Mouse (Mus musculus): ENCODE data around the gene Sptbn1.

The Sptbn1 gene

DNA sequence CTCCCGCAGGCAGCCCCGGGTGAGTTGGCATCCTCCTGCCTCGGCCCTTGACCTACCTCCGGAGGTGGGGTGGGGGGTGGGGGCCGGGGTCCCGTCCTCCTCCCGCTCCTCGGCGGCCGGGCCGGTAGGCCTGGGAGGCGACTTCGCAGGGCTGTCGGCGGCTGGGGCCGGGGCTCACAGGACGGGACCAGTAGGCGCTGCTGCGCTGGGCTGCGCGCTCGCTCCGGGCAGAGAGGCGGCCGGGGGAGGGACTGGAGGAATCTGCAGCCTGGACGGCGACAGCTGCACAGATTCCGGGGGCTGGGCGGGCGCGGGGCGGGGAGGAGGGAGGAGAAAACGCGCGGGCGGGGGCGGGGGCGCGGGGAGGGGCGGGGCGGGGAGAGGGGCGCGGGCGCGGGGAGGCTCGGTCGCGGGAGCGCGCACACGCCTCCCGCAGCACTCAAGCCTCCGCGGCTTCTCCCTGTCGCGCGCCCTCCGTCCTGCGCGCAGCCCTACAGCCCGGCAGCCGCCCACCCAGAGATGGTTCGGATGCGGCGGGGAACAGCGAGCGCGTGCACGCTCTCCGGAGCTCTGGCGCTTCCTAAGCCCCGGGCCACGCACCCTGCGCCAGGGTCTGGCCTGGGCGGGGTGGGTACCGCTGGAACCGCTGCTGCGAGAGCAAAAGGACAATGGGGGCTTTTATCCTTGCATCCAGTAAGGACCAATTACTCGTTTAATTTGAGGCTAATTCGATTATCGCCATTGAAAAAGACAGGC lies at the start of gene Sptbn1:
Gene Sptbn1, minus strand, starts transcription at position 284 of the 756 bp plus-strand sequence.
- DNase-seq (ENCODE audit: low spot score): no peak

DNA sequence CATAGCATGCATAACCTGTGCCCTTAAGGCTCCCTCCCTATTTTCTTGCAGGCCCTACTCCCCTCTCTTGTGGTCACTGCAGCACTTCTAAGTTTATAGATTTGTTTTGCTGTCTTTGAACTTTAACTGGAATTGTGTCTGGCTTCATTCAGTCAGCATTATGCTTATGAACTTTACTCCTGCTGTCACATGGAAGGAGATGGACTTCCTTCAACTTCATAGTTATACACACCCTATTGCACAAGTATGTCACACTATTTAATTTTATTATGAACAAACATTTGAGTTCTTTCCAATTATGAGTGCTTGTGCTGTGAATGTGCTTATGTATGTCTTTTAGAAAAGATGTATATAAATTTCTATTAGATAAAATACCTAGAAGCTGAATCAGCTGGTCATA lies 26.3 kb upstream of the Sptbn1 start:
- DNase-seq (ENCODE audit: low spot score): no peak

DNA sequence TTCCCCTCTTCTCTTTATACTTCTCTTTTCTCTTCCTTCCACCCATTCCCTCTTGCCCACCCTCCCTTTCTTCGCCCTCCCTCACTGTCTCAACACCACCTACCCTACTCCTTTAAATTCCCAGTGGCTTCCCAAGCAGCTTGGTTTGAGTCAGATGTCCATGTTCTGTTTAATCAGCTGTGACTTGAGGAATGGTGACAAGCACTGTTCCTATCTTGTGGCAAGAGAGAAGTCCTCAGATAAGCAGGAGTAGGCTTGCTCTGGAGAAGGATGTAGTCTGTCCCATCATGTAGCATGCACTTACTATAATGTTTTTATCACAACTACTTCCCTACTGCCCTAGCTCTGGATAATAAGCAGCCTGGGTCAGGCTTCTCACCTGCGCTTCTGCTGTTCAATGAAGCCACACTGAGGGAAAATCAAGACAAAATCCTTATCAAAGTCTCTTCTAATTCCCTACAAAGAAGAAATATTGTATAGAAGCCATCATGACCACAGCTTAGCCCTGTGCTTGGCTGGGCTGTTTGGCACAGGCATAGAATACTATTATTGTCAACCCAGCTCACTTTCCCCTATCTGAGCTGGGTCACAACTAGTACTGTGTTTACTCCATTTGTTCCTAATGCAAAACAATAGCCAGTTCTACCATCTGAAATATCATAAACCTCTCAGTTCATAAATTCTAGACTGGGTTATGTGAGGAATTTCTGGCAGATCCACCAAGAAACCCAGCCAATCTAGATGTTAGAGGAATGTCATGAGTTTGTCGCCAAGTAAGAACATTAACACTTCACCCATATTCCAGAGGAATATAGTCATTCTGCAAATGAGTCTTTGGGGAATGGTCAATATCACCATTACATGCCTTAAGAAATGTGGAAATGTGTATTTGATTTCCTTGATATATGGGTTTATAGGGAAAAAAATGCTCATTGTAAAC lies 24.5 kb upstream of the Sptbn1 start:
- no peak for DNase-seq (ENCODE audit: low spot score)

DNA sequence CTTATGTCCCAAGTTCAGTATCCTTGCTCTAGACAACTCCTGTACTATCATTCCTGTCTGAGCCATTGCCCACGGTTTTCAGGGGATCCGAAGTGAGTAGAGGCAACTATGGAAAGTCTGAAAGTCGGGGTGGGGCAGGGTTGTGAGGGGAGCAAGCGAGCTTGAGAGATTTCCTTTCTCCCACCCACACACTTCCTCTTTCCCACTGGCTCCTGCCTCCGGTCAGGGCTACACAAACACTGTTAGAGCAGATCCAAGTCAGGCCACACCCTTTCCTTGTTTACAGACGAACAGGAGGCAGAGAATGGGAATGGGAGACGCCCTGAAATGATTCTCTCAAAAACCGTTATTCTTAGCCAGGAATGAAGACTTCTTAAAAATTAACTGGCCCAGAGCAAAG lies 23.2 kb upstream of the Sptbn1 start:
- no peak for DNase-seq (ENCODE audit: low spot score)

DNA sequence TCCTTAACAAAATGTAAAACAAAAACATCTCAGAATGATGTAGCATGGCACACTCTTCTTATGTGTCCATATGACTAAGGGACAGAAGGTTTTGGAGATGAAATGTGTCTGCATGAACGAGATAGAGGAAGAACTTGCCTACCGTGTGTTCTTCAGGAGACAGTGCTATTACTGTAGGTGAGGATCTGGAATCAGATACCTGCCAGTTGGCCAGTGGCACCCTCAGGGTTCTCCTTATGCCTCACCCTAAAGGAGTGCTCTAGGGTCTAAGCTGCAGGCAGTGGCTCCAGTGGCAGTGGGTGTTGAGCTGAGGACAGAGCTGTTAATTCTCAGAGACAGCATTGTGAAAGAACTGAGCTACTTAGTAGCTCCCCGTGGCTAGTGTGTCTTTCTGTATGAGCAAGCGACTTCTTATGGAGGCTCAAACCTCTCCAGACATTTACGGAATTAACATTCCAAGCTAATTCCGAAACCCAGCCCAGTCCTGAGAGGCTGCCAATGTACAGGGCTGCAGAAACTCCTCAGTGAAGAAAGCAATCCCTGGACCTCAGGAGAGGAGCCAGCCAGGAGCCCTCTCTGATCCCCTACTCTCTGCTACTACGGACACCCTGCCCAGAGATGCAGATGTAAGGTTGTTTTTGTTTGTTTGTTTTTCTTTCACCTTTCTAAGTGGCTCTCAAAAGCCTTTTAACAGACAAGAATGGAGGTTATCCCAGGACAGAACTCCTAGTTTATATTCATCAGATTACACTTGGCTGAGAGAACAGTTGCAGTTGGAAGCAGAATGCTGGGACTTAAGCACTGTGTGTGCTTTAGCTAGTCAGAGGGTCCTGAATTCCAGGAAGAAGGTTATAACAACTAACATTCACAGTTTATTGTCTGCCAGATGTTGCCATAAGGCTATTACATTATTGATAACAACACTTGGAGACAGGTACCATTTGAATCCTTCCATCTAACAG lies 21.8 kb upstream of the Sptbn1 start:
- DNase-seq (ENCODE audit: low spot score): no peak

DNA sequence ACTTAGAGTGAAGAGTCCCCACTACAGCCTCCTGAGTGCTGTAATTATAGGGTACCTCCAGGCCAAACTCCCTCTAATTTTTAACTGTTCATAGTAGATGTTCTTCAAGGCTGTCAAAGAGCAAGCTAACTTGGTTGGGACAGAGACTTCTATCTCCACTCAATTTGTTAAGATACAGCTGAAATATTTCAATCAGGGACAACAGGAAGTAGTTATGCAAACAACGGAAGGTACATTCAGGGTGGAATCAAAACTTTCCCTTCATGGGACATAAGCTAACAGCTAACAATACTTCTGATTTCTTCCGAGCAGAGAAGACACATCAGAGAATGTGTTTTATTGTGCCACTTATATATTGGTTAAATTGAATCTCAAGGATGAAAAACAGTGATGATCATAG lies 20.1 kb upstream of the Sptbn1 start:
- DNase-seq (ENCODE audit: low spot score): no peak

DNA sequence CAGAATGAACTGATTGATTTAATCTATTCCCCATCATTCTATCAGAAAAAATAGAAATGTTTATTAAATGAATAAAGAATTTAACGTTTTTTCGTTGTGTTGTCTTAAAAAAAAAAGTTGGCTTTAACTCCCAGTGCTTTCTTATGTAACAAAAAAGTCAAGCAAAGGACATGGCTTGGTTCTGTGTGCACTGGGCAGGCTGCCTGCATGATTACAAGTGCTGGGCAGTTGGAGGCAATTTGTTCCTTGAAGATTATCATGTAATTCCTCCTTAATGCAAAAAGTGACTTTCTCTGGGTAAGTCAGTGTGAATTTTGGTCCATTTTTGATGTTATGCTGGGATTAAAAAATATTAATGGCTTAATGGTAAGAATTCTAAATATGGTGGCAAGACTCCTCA lies 15.7 kb upstream of the Sptbn1 start:
- no peak for DNase-seq (ENCODE audit: low spot score)

DNA sequence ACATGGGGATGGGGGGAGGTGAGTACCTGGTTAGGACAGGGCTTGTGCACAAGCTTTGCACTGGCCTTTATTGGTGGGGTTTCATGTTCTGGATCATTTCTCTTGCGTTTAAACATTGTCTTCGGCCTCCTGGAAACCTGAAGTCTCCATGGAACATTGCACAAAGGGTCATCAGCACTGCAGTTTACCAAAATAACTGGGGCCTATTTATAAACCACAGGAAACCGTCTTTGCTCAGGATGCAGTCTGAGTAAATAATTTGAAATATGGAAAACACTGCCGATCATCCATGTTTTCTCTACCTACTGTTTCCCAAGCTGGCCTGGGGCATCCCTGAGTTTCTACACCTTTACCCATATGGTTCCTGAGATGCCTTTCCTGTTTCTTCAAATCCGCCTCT lies 13.1 kb upstream of the Sptbn1 start:
- no peak for DNase-seq (ENCODE audit: low spot score)

DNA sequence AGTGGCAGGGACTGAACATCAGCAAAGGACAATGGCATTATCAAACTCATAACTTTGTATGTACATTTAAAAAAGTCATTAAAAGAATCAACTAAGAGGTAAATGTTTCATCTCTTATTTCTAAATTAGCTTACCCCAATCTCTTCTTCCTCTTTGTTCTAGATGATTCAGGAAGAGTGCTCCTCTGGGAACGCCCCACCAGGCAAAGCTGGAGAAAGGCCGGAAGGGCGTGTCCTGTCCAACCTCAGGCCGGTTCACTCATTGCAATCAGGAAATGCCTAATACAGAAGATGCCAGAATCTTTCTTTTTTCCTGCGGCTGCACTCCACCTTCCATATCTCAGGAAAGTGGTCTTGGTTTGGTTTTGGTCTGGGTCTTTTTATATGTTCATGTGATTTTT lies 11.3 kb upstream of the Sptbn1 start:
- DNase-seq (ENCODE audit: low spot score): no peak

DNA sequence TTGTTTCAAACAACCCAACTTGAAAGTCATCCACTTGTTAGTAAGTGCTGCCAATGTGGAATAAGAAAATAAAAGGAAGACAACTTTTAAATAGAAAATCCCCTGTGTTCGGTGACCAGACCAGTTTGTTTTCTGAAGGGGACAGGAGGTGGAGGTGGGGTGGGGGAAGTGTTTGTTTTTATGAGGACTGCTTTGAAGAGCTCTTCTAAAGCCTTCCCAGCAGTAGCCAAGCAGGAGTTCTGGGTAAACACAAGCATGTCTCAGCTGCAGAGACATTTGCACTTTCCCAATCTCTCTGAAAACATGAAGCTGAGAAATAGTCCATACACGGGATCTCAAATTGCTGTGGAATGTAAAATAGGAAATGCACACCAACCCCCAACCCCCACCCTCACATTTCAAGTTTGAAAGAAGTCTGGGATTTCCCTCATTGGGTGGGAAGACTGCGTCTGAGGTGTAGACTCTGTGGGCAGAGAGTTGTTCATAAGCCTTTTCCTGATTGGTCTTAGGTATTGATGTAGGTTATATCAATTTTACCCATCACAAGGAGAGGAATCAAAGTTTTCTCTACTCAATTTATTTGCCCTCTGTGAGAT lies 7.6 kb upstream of the Sptbn1 start:
- DNase-seq (ENCODE audit: low spot score): no peak

DNA sequence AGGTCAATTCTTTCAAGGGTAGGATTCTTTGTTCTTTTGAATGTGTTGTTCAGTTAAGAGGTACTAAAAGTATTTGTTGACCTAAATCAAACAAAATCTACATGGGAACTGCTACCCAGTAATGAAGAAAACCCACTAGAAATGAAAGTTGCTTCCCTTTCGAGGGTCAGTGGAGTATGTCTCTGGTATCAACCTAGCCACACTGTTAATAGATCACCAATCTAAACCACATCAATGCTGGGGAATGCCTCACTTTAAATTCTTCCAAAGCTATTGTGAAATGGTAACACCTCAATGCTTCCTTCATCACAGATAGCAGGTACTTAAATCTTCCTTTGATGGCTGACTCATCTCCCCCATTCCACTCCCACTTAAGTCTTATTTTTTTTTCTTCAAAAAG lies 1.5 kb upstream of the Sptbn1 start:
- no peak for DNase-seq (ENCODE audit: low spot score)

DNA sequence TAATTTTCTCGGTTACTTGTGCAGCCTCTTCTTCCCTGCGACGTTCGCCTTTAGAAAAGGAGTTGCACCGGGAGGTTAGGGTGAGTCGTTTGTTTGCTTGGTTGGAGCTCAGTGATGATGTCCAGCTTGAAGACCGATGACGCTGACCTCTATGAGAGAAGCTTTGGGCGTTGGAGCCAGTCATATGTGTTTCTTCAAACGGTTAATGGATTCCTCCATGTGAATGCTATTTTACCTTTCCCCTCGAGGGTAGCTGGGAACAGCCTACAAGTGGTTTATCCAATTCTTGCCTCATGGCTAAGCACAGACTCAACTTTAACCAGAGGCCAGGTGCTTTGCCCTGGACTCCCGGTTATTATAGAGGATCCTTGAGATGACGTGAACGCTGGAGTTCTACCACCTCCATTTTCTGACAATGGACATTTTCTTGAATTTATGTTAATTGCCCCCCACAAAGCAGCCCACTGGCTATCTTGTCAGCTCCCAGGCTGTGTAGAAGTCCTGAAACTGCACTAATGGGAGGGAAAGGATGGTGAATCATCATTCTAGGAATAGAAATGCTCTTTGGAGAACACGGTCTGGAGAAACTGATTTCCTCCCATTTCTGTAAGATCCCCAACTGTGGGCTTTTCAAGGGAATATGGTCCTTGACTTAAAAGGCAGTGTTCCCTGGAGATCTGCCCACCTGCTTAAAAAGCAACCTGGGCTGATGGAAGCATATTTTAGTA lies 837 bp upstream of the Sptbn1 start:
- no peak for DNase-seq (ENCODE audit: low spot score)

DNA sequence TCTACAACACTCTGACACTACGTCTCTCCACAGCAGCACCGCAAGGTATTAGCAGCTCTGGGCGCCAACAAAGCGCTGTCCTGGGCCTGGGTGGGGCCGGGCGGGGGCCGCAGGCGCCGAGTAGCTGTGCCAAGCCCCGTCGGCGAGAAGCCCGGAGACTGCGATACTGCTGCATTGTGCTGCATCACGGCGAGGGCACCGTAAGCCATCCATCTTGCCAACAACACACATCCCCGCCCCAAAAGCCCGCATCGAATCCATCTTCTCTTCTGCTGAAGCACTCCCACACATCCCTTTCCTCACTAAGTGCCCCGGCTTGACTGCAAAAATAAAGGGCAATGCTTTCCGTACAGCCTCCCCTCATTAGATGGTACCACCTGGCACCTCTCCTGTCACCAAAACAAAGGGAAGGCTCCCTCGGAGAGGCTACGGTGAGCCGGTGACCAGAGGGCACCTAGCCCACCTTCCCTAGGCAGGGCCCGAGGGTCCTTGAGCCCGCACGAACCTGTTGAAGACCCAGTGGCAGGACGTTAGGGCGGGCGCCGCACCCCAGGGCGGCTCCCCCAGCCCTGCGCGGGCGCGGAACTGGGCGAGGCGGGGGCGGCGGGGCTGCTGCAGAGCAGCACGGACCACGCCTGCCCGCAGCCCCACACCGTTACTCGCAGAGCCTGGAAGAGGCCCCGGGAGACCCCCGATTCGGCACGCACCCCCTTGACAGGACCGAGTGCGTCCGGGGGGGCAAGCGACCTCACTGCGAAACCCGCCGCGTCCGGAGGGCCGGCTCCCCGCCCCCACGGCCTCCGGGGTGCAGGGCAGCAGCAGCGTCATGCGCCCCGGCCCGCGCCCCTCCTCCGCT lies 711 bp downstream of the Sptbn1 start:
- no peak for DNase-seq (ENCODE audit: low spot score)

DNA sequence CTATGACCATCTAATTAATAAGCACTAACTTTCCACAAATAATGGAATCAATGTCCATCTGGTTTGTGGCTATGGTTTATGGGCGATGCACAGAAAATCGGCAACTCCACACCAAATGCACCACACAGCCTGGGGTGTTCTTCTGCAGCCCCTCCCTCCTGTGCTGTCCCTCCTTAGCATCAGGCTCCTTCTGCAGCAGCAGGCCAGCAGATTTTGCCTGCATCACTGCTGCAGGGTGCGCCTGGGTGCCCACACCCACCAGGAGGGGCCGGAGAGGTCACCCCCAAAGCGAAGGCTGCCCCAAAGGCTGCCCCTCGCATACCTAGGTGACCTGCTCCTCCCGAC lies 1.3 kb downstream of the Sptbn1 start:
- DNase-seq (ENCODE audit: low spot score): no peak

DNA sequence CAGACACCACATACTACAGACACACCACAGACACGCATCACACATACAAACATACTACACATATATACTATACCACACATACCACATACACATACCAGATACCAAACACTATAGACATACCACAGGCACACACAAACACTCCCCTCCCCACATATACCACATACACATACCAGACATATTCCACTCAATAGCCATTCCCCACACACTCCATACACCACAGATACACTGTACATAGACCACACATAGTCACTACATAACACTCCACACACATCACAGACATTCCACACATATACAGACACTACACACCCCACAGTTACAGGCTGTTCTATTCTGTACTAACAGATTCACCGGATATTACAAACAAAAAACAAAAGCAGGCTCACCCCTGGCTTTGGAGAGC lies 2.3 kb downstream of the Sptbn1 start:
- no peak for DNase-seq (ENCODE audit: low spot score)

DNA sequence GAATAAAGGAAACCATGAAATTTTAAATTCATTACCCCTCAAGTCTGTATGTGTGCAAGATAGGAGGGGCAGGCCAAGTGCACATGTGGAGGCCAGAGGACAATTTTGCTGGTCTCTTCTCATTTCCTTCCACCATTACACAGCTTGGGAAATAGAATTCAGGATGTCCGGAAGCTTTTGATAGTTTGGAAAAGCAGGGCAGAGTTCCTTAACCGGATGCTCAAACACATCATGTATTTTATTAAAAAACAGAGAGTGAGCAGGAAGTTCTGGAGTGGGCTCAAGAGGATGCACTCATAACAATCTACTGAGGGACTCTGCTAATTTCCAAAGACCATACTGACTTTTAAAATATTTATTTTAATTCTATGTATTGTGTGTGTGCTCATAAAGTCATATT lies 4.3 kb downstream of the Sptbn1 start:
- no peak for DNase-seq (ENCODE audit: low spot score)

DNA sequence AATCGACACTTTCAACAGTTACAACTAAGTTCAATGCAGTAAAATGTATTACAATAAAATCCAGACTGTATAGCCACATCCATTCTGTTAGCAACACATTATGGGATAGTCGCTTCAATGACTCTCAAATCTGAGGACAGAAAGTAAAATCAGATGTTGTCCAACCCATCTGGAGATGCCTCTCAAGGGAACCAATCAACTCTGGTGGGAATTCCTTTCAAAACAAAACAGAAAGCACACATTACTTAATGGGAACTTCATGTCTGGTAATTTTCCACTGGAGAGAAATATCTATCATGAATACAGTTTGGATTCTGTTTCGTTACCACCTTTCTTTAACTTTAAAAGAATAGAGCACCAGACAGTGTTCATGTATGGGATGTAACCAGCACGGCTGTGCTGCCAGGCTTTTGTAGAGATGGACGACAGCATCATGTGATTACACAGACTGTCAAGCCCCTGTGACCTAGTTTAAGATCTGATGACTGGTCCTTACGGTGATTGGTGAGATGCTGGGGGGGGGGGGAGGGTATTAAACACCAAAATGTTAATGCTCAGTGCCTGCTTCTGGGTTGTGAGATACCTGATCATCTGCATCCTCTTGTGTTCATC lies 9.1 kb downstream of the Sptbn1 start:
- no peak for DNase-seq (ENCODE audit: low spot score)

DNA sequence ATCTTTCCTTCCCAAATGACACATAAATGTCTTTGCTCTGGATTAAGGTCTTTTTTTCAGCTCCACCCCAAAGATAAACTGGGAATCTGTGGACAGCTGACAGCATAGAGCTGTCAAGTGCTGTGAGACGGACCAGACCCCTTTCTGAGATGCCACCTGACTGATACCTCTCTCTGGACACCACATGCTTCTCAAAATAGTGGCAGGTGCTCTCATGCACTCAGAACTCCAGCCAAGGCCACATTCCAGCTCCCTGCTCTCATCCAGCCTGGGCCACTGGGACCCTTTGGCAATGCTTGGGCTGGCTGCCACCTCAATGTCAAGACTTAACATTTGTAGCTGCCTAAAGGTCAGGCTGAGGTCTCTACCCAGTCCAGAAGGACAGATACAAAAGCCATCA lies 10.2 kb downstream of the Sptbn1 start:
- no peak for DNase-seq (ENCODE audit: low spot score)

DNA sequence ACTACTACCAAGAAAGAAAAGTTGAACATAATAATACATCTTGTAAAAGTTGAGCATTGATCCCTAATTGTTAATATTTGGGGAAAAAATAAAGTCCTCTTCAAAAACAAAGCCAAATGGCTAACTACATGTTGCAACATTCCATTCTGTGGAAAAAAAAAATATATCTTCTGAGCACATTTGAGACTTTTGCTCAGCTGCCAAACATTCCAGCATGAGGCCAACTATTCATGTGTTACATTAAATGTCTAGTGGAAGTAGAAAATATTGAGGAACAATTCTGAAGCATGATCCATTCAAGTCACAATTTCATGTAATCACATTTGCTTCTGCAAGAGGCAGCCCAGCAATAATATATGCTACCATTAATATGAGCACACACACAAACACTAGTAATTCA lies 10.9 kb downstream of the Sptbn1 start:
- DNase-seq (ENCODE audit: low spot score): no peak

DNA sequence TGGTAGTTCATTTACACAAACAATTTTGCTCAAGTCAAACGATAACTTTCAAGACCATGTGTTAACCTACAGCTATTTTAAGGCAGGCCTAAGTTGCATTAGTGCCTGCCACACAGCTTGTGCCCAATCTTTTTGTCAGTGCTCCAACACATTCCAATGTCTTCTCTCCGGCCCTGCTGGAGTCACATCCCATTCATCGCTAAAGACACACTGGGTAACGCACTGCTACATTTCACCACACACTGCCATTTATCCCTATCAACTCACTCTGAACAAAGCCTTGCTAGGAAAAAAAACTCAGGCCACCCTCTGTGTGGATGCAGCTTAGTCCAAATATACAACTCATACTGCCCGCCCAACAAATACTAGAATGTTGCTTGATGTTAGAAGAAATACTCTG lies 11.5 kb downstream of the Sptbn1 start:
- DNase-seq (ENCODE audit: low spot score): no peak
